Mouse (Mus musculus) C2C12 (cell line): ENCODE measurements at regions not wholly inside any gene's neighbourhood (a gene's known extent, or its start where the extent isn't known, plus 50 kb on each side); places are given as distances from the start of the nearest gene placed in this dataset.

Experiments
- CTCF ChIP-seq: IDR thresholded peaks from one replicate; pipeline ENCODE4 v1.5.1; 2011; ENCODE audit not compliant: control insufficient read depth, insufficient read depth, insufficient read length
- FOSL1 ChIP-seq: IDR thresholded peaks from one replicate; pipeline ENCODE4 v1.8.0; 2011; ENCODE audit warnings: mild to moderate bottlenecking, low read length; ENCODE audit not compliant: poor library complexity, insufficient read depth, severe bottlenecking
- MAX ChIP-seq: IDR thresholded peaks from one replicate; pipeline ENCODE4 v1.6.1; 2011; ENCODE audit warnings: mild to moderate bottlenecking, control low read depth
- MYOG ChIP-seq: IDR thresholded peaks from one replicate; pipeline ENCODE4 v1.6.1; 2011; ENCODE audit not compliant: control insufficient read depth, insufficient read length; ENCODE audit errors: extremely low read depth
- USF1 ChIP-seq: IDR thresholded peaks from one replicate; pipeline ENCODE4 v1.6.1; 2011; ENCODE audit warnings: low read depth, mild to moderate bottlenecking, control low read depth, moderate library complexity

GRCm38 (mm10) chr1:92329491-92329890, 134.0 kb upstream of the Hdac4 start:
- TF ChIP-seq FOSL1 (no peak), CTCF (no peak), MYOG (no peak), USF1 (no peak), MAX (no peak)
